Mouse (Mus musculus): ENCODE measurements around the gene St3gal2.
"Not testable (repeated sequence)": the region's sequence is repeated elsewhere in the genome, so short reads cannot be mapped to it uniquely, and the experiment has no call there.

The St3gal2 gene

DNA sequence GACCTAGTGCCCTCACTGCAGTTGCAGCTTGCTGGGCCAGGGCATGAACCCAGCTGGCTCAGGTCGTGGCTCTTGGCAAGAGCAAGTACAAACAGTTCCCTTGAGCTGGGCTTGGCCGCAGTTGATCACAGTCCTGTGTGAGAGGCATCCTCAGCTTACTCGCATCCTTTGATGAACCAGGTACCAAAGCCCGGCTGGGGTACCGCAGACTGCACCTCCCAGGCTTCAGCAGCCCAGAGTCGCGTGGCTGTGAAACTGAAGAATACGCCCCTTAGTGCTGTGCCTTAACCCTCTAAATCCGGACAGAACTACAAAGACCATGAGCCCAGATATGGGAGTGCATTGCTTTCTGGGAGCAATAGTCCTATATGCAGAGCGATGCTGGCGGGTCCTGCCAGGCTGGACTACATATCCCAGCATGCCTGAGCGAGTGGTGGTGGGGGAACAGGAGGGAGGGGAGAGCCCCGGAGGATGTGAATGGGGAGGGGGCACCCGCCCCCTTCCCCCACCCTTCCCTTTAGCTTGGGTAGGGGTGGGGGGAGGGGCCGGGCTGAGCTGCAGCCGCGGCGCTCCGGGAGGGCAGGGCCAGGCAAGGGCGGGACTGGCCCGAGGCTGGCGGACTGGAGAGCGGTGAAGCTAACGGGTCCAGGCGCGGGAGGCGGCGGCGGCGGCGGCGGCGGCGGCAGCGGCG lies at the start of gene St3gal2:
Gene St3gal2 (plus strand): TSS at position 582 of the 691 bp plus-strand sequence.
- in situ Hi-C loops (cut with MboI, MseI): loop anchor here (5.0 kb wide), 1 partner anchor 38 kb away; no protein-coding TSS in a partner anchor

DNA sequence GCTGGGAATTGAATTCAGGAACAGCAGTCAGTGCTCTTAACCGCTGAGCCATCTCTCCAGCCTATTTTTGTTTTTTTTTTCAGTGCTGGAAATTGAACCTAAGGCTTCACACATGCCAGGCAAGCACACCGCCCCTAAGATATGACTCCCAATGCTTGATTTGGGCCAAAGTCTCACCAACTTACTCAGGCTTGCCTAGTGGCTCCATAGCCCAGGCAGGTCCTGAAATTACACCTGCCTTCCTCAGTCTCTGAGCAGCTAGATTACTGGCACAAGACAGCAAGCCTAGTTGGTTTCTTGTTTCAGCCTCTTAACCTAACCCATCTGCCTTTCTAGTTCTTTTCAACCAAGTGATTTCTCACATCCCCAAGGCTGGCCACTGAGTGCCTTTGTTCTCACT lies 49.2 kb upstream of the St3gal2 start:
- in situ Hi-C loops (cut with MboI, MseI): no loop called here

DNA sequence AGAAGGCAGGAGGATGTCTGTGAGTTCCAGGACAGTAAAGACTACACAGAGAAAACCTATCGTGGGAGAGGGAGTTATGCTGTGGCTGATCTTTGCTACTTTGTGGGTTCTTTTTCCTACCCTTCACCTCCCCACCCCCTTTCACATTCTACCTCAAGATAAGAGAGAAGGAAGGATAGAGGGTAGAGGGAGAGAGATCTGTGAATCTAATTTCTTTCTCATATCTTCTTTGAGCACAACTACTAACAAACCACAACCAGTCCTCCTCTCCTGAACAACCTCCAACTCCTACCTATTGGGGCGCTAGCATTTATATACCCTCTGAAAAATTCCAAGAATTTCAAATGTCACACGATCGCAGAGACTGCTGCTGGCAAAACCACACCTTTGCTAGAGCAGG lies 41.9 kb upstream of the St3gal2 start:
- in situ Hi-C loops (cut with MboI, MseI): no loop called here

DNA sequence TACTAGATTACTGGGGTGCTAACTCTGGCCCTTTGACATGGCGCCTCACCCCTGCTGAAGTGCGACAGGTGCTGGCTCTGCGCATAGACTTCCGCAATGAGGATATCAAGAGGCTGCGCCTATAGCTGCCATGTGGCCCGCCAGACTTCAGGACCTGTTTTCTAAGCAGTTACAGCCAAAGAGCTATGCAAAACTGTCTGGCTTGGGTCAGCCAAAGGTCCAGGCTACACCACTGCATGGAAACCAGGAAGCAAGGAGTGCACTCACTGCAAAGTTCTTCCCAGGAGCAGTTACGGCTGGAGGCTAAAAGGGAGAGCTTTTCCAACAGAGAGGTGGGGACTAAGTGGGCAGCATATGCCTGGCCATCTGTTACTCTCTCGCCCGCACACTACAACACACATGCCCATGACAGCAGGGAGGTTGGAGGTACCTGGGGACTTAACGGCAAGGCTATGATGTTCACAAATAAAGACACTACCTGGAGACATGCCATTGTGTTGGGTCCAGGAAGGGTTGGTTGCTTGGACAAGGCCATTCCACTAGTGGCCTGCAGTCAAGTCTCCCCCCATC lies 37.9 kb upstream of the St3gal2 start:
- in situ Hi-C loops (cut with MboI, MseI): no loop called here

DNA sequence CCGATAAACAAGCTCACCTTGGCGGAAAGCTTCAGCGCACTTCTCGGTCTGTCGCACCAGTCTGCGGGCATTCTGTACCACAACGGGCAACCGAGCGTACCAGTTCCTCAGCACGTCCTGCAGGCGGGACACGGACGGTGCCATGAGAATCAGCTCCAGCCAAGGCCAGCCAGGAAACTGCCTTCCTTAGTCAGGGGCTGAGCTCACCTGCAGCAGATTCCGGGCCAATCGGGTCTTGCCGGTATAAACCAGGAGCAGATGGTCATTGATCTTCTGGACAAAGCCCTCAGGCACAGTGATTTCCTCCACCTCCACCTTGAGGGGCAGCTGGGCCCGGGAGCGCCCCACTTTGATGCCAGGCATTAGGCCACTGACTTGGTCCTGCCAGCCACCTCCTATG lies 35.9 kb upstream of the St3gal2 start:
- in situ Hi-C loops (cut with MboI, MseI): no loop called here

DNA sequence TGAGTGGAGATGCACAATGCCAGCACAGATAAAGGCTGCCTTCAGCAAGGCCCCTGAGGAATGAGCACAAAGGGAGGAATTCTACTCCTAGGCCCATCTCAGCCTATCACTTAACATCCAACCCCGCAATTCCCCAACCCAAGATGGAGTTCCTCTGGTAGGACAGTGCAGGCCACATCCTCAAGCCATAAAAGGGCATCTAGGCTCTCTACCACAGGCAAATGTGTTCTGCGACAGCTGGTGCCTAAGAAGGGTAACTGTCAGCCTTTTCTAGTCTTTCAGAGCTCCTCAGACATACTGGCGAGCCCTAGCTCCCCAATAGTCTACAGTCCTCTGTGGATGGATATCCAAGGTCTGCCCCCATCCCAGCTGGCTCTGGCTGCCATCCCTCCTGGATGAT lies 33.1 kb upstream of the St3gal2 start:
- in situ Hi-C loops (cut with MboI, MseI): no loop called here

DNA sequence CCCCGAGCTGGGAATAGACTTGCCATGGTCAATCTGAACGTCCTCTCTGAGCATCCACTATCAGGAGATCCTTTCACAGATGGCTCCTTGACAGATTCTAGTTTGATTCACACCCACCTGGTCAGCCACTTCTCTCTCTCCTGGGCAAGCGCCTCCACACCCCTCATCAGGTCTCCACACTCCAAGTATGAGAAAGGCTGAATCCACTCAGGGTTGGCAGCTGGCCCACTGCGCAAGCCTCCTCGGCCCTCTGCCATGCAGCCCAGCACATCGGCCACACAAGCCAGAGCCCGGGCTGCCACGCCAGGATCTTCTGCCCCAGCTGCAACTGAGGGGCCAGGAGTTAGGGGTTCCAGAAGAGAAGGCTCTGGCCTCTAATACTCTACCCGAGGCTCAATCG lies 32.2 kb upstream of the St3gal2 start:
- in situ Hi-C loops (cut with MboI, MseI): no loop called here

DNA sequence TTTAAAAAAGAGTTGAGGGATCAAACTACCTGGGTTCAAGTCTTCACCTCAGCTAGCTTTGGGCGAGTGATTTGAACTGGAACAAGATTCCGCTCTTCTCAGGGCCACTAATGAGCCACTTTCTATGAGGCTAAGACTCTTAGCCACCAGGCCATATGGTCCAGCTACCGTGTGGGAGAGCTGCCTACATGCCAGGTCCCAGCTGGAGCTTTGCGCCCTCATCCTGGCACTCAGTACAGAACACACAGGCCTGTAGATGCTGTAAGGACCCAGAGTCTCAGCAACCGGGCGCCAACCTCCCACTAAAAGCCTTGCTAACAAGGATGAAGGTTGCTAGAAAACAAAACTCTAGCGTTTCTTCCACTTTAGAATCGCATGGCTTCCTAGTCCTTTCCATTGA lies 31.3 kb upstream of the St3gal2 start:
- in situ Hi-C loops (cut with MboI, MseI): no loop called here

DNA sequence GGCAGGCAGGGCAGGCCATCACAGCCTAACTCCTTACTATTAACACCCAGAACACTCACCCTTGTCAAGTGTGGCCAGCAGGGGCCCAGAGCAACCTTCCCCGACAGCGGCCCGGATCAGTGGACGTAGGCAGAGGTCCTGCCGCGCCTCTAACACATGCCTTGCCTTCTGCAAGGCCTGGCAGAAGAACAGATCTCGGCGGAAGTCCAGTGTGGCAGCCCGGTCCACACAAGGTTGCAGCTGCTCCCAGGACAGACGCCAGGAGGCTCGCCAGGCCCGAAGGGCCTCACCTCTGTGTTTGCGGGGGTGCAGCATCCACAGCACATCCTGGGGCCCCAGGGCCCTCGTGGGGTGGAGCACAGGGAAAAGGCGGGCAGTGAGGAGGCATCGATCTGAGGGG lies 30.9 kb upstream of the St3gal2 start:
- in situ Hi-C loops (cut with MboI, MseI): no loop called here

DNA sequence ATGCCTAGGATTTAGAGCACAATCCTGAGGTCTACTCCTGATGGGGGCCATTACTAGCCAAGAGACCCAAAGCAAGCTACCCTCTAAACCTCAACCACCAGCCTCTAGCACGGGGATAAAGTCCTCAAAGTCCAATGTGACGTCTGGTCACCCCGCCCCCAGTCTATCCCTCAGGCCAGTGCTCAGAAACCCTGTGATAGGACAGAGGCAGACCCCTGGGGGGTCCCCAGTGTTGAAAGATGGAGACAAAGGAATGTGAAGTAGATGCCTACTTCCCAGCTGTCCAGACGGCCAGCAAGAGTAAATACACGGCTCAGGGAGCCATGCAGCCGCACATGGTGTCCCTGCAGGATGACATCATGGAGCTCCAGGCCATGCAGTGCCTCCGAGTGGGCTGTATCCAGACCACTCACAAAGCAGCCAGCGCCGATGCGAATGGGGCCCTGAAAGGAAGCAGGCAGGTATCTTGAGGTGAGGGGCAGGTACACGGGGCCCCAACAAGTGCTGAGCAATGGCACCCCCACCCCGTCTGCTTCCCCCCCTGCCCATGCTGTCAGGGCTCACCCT lies 29.7 kb upstream of the St3gal2 start:
- in situ Hi-C loops (cut with MboI, MseI): no loop called here

DNA sequence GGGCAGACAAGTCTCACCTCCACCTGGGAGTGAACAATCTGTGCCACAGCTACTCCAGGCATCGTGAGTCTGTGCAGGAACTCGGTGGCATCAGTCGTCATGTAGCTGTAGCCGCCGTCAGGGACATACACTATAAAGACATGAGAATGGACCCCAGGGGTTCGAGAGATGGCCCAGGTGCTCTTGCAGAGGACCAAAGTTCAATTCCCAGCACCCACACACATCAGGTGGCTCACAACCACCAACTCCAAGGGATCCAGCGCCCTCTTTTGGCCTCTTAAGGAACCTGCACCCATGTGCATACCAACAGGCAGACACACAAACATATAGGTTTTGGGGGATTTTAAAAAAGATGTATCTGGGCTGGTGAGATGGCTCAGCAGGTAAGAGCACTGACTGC lies 27.7 kb upstream of the St3gal2 start:
- in situ Hi-C loops (cut with MboI, MseI): no loop called here

DNA sequence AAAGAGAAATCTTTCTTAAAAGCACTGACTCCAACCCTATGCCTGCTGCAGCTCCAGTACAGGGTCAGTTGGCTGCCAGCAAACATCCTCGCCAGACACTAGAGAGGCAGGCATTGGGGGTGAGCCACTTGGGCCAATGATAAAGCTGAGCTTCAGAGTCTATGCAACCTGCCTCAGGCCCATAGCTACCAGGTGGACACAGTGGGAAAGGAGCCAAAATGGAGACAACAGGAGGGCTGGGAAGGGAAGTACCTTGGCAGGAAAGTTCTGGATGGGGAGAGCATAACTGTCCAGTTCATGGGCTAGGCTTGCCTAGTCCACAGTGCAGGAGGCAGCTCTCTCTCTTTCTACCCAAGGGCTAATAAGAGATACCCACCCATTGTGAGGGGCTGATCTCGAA lies 26.8 kb upstream of the St3gal2 start:
- in situ Hi-C loops (cut with MboI, MseI): no loop called here

DNA sequence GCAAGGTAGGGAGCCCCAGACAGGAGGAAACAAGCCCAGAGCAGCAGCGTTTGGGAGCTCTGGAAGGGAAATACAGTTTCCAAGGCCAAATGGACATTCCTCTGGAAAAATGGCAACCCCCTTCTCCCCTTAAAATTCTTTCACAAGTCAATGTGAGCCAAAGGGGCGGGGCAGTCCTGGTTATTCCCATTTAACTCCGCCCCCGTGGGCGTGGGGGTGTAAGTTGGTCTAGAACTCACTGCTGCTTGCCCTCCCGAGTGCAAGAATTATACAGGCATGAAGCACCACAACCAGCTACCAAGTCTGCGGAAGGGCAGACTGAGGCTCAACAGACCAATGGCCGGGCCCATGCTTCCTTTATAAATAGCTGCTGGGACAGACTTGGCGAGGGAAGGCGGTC lies 24.9 kb upstream of the St3gal2 start:
- in situ Hi-C loops (cut with MboI, MseI): no loop called here

DNA sequence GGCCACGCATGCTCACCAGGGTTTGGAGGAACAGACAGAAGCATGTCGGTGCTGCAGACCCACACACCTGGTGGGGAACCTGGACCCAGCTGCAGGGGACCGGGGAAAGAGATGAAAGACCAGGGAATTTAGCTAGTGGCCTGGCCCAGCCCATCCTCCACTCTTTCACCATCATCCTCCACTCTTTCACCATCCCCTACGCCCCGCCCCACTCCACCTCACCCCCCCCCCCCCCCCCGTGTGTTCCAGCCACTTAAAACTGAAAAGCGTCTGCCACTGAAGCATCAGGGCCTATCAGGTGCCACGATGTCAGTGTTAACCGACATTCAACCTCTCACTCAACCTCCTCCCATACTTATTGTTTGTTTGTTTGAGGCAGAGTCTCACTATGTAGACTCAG lies 24.5 kb upstream of the St3gal2 start:
- in situ Hi-C loops (cut with MboI, MseI): no loop called here

DNA sequence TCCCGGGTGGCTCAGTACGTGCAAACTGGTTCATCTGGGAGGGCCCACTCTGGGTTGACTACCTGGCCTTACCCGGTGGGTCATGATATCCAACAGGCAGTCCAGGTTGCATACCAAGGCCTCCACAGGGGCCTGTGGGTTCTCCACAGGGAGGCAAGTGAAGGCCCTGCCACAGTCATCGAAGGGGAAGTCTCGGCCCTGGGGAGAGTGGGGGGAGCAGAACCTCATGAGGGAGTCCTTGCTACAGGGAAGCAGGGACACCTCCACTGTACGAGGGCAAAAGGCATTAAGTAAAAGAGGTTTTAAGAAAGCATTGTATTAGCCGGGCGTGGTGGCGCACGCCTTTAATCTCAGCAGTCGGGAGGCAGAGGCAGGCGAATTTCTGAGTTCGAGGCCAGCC lies 23.9 kb upstream of the St3gal2 start:
- in situ Hi-C loops (cut with MboI, MseI): no loop called here

DNA sequence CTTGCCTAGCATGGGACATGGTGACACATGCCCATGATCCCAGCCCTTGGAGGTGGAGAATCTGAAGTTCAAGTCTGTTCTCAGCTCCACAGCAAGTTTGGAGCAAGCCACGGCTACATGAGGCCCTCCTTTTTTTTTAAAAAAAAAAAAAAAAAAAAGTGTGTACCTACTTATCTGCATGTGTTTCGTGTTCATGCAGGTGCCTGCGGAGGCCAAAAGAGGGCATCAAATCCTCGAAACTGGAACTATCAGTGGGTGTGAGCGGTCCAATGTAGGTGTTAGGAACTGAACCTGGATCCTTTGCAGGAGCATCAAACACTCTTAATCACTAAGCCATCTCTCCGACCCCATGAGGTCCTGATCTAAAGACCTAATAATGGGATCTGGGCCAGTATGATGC lies 22.2 kb upstream of the St3gal2 start:
- in situ Hi-C loops (cut with MboI, MseI): no loop called here

DNA sequence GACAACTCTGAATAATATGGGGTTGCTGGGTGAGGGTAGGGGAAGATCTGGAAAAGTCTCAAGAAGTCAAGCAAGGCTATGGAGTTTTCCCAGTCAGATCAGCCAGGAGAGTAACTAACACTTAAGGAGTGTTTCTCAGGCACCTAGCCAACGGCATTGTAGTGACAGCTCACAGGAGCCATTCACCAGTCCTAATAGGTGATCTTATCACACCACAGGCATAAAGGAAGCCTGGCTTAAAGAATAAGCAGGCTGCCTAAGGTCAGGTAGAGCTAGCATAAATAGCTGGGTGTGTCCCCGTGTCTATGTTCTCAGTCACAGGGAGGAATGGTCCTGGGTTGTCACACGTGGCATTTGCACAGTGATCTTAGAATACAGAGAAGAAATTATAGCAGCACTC lies 18.7 kb upstream of the St3gal2 start:
- in situ Hi-C loops (cut with MboI, MseI): no loop called here

DNA sequence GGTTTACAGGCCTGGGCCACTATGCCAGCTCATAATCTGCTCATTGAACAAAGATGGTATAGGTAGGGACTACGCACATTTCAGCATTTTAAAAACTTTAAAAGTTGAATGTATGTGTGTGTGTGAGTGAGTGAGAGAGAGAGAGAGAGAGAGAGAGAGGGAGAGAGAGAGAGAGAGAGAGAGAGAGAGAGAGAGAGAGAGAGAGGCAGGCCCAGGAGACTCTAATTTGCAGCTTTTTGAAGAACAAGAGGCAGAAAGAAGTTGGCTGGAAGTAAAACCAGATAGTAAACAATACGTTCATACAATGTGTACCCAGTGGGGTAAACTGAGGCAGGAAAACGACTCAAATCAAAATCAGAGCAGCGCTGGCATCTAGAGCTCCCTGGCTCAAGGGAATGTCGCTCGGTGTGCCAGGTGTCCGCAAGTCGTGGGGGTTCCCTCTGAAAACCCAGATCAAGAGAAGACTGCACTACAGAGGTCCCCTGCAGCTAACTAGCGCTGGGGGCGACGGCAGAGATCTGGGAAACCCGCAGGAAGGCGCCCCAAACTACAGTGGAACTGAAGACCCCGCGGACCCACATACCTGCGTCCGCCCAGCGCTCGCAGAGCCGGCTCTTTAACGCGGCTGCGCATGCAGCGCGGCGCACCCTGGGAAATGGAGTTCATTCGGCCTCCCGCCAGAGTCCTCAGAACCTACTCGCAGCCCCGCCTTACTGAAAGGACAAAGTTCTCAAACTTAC lies 17.7 kb upstream of the St3gal2 start, which contains the start of gene Fuk:
Gene Fuk (minus strand): TSS at position 650 of the 740 bp plus-strand sequence.
- in situ Hi-C loops (cut with MboI, MseI): no loop called here

DNA sequence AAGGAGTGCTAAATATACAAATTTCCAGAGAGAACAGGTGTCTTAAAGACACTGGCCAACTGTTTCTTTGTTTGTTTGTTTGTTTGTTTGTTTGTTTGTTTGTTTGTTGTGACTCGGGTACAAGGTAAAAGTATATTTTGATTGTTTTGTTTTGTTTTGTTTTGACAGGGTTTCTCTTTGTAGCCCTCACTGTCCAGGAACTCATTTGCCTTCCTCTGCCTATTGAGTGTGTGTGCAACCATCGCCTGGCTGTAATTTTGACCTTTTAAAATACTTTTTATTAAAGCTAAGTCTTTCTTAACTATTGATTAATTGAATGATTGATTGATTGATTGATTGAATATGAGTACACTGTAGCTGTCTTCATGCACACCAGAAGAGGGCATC lies 17.1 kb upstream of the St3gal2 start:
- in situ Hi-C loops (cut with MboI, MseI): no loop called here

DNA sequence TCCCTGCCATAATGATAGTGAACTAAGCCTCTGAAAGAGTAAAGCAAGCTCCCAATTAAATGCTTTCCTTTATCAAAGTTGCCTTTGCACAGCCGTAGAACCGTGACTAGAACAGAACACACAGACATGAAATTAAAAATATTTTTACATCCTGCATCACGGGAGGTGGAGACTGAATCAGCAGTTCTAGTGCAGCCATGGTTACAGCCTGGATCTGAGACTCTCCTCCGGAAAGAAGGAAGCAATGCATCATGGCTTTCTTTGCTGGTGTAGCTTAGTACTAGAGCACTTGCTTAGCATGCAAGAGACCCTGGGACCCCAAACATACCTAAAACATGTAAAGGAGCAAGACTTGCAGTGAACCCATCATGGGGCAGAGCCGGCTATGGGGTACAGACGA lies 14.3 kb upstream of the St3gal2 start:
- in situ Hi-C loops (cut with MboI, MseI): no loop called here

DNA sequence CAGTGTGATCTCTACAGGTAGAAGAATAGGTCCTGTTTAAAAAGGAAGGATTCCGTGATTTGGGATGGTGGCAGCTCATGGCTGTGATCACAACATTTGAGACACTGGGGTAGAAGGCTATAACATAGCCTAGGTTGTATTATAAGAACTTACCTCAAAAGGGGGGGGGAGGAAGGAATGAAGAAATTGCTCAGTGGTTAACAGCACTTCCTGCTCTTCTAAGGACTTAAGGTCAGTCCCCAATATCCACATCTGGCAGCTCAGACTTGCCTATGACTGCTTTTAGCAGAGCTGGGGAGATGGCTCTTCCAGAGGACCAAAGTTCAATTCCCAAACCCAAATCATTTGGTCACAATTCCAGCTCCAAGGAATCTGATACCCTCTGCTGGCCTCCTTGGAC lies 13.0 kb upstream of the St3gal2 start:
- in situ Hi-C loops (cut with MboI, MseI): no loop called here

DNA sequence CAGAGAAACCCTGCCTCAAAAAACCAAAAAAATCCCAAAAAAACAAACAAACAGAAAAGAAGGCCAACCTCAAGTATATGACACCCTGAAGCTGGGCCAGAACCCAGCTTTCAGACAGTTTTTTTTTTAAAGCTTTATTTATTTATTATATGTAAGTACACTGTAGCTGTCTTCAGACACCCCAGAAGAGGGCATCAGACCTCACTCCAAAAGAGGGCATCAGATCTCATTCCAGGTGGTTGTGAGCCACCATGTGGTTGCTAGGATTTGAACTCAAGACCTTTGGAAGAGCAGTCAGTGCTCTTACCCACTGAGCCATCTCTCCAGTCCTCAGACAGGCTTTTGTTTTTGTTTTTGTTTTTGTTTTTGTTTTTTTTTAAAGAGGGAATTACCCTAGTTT lies 9.9 kb upstream of the St3gal2 start:
- in situ Hi-C loops (cut with MboI, MseI): not testable (repeated sequence)
